Mouse (Mus musculus): ENCODE results near the gene Gfap. TPM values are rescaled to one million over a fixed set of nuclear protein-coding genes. Genes with fewer than 3 reads are reported as not detected.

The Gfap gene
- total RNA-seq (2021) = 100 to 1,000 TPM; 118 to 122 TPM

DNA sequence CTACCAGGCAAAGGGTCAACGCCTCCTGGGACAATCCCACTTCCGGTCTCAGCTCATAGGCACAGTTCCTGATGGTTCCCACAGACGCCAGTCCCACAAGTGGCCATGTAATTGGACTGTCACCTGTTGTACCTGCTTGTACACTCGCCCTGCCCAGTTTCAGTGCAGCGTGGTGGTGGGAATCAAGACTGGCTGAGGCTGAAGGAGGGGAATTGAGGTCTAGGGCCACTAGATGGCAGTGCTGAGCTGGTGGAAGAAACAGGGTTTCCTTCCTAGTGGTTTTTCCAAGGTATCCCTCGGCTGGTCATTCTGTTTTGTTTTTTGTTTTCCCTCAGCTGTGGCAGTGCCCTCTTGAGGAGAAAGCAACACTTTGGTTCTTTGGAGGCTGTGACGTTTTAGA lies at the start of gene Gfap:
Gfap (minus strand) TSS at position 150 of the 400 bp plus-strand sequence.
- intact Hi-C loops (cut with DNase I) = loop anchor here (2.0 kb wide), 2 partner anchors 92 to 154 kb away; no protein-coding TSS in a partner anchor
- DNase-seq (ENCODE audit: low spot score in 2 of 2) = peak; percentile 75 to 80

DNA sequence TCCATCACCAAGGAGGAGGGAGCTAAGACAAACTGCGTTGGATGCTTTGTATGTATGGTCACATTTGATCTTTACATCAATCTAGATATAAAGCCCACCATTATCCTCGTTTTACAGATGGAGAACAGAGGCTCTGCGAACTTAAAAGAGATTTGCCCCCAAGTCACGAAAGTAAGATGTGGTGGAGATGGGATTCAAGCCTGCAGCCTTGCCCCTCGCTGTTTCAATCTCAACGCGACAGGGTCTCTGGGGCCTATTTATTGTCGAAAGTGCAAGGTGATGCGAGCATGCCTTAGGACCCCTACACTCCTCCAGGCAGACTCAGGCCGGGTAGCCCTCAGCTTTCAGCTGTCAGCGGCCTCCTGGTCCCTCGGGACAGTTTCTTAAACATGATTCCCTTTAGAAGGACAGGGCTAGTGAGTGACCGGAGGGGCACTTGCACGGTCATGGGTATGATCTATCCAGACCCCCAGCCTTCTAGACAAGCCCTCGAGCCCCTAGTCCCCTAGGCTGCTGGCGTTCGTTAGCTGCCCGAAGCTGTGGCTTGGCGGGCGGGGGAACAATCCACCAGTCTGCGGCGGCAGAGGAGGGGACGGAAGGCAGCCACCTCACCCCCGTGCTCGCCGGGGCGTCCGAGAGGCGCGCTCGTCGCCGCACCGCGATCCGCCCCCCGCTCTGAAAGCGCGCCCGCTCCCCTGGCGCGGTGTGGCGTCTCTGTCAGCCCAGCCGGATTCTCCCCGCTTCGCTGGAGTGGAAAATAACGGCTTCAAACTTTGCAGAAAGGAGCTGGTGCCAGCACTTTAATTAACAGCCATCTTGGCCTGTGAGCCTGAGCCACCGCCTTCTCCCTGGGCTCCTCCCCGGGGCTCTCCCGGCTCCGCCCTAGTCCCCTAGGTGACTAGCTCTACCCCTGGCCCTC lies 47.6 kb upstream of the Gfap start:
- DNase-seq (ENCODE audit: low spot score in 2 of 2) = peak in 1 of 2 experiments; percentile 45
- intact Hi-C loops (cut with DNase I) = loop anchor here (5.0 kb wide), 1 partner anchor 44 kb away; no protein-coding TSS in a partner anchor

DNA sequence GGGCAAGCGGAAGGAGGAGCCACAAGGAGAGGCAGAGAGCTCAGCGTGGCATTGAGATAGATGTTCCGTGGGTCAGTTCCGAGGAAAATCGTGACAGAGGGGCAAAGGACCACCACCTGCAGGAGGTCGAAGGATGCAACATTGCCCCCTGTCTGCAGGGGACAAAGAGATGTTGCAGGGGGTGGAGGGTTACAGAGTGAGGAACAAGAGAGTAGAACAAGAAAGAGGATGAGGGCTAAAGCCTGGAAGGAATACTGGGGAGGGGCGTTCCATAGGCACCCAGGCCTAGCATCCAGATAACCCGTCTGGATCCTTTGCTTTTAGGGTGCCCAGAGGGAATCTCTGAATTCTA lies 46.3 kb upstream of the Gfap start:
- no peak for DNase-seq (ENCODE audit: low spot score in 2 of 2)
- intact Hi-C loops (cut with DNase I) = loop anchor here (5.0 kb wide), 1 partner anchor 45 kb away; no protein-coding TSS in a partner anchor

DNA sequence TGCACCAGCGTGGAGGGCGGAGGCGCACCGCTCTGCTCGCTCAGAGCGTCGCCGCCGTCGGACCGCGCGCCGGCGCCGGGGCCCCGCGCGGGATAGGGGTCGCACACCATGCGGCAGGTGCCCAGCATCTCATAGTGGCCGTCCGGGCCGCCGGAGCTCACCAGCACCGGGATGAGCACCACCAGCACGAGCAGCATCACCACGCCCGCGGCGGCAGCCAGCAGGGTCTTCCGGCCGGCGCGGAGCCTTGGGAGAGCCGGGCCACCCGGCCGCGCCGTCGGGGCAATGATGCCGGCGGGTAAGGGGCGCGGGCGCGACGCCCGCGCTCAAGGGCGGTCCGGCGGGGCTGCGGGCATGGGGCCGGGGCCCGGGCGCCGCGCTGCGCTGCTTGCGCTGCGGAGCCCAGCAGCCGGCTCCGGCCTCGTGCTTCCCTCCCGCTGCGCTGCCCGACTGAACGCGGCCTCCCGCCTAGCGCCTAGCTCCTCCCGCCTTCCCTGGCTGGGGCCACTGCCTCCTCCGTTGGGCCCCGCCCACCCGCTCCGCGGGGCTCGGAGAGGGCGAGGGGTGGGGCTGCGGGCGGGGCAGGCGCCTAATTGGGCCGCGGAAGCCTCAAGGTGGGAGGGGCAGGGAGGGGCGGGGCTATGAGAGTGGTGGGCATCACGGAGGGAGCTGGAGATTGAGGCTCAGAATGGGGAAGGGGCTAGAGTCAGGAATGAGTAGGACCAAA lies 45.7 kb upstream of the Gfap start, which contains the start of gene C1ql1:
C1ql1 (minus strand) TSS at position 424 of the 727 bp plus-strand sequence.
- intact Hi-C loops (cut with DNase I) = loop anchor here (5.0 kb wide), 1 partner anchor 46 kb away; no protein-coding TSS in a partner anchor
- DNase-seq (ENCODE audit: low spot score in 2 of 2) = peak; percentile 43 to 50

DNA sequence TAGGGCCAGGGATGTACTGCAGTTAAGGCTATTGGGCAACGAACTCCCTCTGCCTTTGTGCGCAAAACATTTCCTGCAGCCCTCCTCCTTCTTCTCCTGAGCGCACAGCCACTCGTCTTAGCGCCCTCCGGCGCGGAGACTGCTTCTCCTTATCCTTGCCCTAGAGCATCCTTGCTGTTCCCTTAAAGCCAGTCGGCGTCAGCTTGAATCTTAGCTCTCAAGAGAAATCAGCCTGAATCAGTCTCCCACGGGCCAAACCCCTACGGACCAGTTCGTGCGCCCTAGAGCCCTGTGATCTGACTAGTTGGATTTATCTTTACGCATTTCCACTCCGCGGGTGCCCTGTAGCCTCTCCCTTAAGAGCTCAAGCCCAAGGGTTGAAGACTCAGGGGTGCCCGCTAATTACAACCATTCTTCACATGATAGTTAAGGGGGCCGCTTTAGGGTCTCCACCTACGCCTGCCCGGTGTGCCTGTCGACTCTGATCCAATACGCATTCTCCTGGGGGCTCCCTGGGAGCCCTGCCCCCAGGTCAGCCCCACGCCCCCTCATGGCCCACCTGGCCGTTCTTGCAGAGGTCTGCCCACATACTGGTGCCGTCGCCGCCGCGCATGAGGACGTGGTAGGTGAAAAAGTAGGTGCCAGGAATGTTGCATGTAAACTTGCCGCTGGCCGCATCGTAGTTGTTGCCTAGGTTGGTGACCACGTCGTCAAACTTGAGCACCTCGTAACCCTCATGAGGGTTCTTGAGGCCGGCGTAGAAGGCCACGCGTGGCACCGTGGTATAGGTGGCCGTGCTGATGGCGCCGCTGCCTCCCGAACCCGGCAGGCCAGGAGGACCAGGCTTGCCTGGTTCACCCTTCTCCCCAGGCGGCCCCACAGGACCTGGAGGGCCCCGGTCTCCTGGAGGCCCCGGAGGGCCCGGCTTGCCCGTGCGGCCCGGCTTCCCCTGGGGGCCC lies 44.9 kb upstream of the Gfap start:
- DNase-seq (ENCODE audit: low spot score in 2 of 2) = no peak
- intact Hi-C loops (cut with DNase I) = loop anchor here (5.0 kb wide), 1 partner anchor 47 kb away; no protein-coding TSS in a partner anchor

DNA sequence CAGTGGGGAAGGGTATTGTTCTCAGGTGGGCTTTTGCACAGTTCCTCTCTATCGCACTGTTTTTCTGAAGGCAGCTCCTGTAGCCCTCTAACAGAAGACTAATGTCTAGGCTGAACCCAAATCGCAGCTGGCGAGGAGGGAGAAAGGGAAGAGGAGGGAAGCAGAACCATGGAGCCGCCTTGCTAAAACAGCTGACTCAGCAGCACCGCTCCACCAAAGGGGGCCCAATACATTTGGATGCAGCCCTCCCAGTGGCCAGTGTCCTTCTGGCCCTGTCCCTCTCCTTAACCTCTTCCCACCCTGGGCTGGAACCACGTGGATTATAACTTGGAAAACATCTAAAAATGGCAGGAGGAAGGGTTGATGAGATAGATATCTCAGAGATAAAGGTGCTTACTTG lies 40.5 kb upstream of the Gfap start:
- no peak for DNase-seq (ENCODE audit: low spot score in 2 of 2)
- intact Hi-C loops (cut with DNase I) = no loop called here

DNA sequence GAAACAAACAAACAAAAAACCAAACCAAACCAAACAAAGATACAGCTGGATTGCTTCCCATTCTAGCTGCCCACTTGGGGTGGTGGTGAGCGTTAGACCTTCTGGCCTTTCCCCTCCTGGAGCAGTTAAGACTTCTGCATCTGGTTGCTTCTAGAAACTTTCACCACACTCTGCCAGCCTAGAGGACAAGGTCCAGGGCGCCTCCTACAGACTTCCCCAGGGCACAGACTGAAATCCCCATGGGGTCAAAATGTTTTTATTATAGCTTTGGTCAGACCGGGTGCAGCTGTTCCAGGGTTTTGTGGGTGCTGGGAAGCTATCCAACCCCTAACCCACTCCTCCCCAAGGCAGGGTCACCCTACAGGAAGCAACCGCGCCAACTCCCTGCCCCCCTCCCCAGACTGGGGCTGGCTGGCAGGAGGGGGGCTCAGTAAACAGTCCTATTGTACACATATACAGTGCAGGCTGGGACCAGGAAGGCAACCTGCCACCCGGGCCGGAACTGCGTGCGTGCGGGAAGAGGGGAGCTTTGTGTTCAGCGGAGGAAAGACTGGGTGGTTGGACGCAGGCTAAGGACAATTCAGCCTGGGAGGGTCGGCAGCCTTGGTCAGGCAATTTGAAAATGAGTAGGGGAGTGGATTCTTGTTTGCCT lies 38.4 kb upstream of the Gfap start:
- intact Hi-C loops (cut with DNase I) = no loop called here
- no peak for DNase-seq (ENCODE audit: low spot score in 2 of 2)

DNA sequence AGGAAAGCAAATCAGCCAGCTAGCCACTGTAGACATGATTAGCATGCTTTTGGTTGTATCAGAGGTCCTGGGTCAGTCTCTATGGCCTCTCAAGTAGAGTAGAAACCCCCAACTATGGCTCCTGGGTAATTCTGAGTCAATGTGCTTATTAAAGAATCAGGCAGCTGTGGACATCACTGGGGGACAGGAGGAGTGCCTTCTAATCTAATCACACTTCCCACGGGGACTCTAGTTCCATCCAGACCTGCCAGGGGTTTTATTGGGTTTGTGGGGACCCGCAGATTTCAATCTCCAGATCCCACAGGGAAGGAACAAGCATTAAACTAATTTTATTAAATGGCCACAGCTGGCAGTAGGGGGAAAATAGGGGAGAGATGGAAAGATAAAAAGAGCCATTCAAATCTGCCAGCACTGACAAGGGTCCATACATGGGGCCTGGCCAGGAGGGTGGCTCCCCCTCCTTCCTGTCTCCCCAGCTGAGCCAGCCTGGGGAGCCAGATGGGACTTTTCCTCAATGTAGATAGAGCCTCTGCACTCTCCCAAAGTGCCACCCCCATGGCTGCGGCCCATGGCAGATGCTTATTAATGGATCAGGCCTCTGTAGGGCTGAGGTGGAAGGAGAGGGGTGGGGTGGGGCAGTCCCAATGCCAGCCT lies 36.9 kb upstream of the Gfap start:
- intact Hi-C loops (cut with DNase I) = no loop called here
- peak in 1 of 2 experiments; percentile 28 for DNase-seq (ENCODE audit: low spot score in 2 of 2)

DNA sequence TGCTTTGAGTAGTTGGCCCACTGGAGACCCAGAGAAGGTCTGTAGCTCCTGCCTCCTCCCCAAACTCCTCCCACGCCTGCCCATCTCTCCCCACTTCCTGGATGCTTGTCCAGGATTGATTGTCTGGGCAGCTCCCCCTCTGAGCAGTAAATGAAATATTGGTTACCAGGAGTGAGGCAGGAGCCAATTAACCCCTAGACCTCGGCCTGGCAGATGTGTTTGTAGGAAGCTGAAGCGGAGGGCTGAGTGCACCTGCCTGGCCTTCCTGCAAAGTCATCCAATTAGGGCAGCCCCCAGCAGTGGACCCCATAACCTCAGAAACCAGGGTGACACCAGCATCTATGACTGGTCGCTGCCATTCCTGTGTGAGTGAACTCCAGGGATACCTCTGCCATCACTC lies 35.6 kb upstream of the Gfap start:
- intact Hi-C loops (cut with DNase I) = no loop called here
- DNase-seq (ENCODE audit: low spot score in 2 of 2) = no peak

DNA sequence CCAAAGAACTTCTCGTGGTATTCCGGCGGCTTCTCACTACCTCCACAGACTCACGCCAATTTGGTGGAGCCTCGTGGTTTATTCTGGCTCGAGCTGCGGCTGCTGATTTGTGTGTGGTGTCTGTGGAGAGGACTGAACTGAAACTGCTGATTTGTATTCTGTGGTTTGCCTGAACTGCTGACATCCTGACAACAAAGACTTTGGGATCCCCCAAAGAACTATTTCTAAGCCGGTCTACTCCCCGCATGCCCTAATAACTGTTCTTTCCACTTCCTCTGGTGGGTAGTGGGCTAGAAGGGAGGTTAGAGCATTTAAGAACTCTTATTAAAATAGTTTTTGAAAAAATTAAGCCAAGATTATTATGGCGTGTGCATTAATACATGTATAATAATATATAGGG lies 30.0 kb upstream of the Gfap start:
- intact Hi-C loops (cut with DNase I) = no loop called here
- no peak for DNase-seq (ENCODE audit: low spot score in 2 of 2)

DNA sequence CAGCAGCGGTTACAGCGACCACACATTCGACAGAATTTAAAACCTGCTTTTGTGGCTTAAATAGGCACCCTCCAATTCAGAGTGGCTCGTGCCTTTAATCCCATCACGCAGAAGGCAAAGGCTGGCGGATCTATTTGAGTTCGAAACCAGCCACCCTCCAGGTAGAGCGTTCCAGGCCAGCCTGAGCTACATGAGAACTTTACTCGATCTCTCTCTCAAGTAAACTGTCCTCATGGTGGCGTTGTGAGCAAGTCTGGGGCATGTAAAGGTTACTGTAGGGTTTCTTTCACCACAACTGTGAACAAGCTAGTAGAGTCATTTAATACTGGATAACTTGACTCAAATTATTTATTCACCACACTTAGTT lies 24.6 kb upstream of the Gfap start:
- intact Hi-C loops (cut with DNase I) = no loop called here
- no peak for DNase-seq (ENCODE audit: low spot score in 2 of 2)

DNA sequence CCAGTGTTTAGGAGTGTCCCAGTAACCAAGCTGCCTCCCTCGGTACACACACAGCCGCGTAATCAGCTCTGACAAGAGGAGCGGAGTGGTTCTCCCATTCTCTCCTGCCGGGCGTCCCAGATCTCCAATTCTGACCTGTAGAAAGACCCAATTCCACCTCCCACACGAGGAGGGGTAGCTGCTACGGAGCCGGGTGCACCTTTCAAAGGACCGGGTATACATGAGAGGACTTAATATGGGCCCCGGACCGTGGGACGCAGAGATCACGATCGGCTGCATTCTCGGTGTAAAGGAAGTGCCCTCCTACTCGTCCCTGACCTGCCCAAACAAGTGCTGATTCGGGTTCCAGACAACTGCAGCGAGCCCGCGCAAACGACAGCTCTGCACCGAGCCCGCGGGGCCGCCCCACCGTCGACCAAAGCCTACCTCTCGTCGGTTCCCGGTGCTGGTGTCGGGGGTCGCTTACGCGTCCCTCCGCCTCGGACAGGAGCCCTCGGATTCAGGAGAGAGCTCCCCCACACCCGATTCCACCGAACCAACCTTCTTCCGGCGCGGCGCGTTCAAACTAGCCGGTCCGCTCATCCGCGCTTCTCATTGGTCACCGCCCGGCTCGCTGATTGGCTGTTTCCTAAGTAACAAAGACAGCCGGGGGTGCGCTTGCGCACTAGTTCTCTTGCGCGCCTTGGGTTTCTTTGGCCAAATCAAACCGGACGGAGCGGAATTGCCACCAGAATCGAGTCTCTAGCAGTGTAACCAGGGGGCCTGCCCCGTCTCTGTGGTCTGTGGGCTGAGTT lies 24.0 kb upstream of the Gfap start, which contains the start of gene Kif18b:
Kif18b (minus strand) TSS at position 568 of the 794 bp plus-strand sequence.
- DNase-seq (ENCODE audit: low spot score in 2 of 2) = peak; percentile 92 to 96
- intact Hi-C loops (cut with DNase I) = no loop called here

DNA sequence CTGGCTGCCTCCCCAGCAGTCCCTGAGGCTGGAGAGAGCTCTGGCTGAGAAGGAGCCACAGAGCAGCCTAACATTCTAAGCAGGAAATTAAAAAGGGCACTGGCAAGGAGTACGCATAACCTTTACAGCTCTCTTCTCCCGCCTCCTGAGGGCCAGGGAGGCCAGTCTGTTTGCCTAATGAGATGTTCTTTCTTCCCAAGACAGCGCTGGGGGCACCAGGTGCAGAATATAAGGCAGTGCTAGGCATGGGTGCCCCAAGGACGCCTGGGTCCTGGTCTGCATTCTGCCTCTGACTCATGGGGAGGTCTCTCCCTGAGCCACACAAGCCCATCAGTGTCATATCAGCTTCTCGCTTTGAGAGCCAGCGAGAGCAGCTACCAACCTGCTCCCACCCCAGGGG lies 20.8 kb upstream of the Gfap start:
- DNase-seq (ENCODE audit: low spot score in 2 of 2) = no peak
- intact Hi-C loops (cut with DNase I) = no loop called here

DNA sequence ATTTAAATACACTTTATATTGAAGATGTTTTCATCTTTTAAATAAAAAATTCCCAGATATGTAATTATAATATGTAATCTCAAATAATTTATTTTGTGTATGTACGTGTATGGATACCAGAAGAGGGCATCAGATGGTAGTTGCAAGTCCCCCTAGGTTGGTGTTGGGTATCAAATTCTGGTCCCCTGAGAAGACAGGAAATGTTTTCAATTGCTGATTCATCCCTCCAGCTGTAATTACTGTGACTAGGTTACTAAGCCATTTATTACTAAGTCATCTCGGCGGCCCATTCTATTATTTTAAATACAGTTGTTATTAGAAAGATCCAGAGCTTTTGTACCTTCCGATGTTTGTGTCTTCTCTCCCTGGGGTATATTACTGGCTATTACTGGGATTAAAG lies 17.4 kb upstream of the Gfap start:
- intact Hi-C loops (cut with DNase I) = no loop called here
- no peak for DNase-seq (ENCODE audit: low spot score in 2 of 2)

DNA sequence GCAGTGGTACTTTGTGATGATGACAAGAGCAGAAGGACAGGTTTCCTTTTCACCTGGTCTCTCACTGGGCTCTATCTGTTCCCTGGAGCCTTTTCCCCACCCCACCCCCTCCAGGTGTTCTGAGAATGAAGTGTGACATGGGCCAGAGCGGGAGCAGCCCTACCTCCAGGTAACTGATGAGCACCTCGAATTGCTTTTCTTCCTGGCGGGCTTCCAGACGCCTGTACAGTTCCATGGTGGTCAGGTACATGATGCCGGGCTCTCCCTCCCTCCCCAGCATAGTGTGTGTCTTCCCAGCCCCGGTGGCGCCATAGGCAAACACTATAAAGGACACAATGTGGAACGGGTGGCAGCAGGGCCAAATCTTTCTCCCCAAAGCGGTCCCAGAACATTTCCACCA lies 14.7 kb upstream of the Gfap start:
- intact Hi-C loops (cut with DNase I) = no loop called here
- DNase-seq (ENCODE audit: low spot score in 2 of 2) = no peak

DNA sequence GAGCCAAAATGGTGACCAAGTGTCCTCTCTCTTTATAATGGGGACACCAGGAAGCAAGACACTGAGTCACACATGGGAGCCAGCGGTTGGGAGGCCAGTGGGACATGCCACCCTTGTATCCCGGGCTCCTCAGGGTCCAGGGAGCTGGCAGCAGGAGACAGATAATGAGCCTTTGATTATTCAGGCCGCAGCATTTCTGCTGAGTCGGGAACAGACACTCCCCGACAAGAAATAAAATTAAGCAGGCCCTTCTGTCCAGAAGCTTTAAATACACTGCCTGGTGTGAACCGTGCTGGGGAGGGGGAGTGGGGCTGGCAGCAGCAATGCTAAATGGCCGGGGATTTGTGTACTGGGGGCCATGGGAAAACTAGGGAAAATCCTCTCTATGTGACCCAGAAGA lies 10.7 kb upstream of the Gfap start:
- no peak for DNase-seq (ENCODE audit: low spot score in 2 of 2)
- intact Hi-C loops (cut with DNase I) = no loop called here

DNA sequence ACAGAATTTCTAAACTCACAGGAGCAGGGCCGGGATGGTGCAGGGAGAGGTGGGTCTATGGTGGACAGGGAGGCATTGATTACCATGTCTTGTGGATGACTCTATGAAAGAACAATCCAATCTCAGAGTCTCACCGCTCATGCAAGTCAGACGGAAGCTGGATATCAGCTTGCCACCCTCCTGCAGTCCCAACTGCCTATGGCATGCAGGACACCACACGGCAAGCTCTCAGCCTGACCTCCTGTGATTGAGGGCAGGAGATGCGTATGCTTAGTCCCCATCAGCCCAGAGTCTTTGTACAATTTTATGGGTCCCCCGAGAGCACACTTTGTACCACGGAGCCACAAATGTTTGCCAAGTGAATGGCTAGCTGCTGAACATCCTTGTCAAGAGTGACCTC lies 2.9 kb upstream of the Gfap start:
- intact Hi-C loops (cut with DNase I) = no loop called here
- no peak for DNase-seq (ENCODE audit: low spot score in 2 of 2)

DNA sequence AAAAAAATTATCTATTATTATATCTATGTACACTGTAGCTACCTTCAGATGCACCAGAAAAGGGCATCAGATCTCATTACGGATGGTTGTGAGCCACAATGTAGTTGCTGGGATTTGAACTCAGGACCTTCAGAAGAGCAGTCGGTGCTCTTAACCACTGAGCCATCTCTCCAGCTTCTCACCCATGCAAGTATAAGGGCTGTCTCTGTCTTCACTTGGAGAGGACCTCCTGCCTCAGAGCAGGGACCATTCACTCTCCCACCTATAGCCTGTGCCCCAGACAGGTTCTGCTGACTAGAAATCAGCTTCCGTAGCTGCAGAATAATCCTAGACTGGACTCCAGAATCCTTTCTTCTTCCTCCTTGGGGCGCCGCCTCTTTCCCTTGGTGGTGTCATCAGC lies 1.4 kb upstream of the Gfap start:
- no peak for DNase-seq (ENCODE audit: low spot score in 2 of 2)
- intact Hi-C loops (cut with DNase I) = no loop called here

Data from left cerebral cortex, postnatal 25 days (tissue).